Mouse (Mus musculus) bone marrow macrophage, adult 2 months (primary cell): ENCODE results near the gene Pcbd2.

Source experiments
- CTCF ChIP-seq: IDR thresholded peaks from 2 replicates; pipeline ENCODE4 v1.5.1; 2012; ENCODE audit warnings: low read depth, mild to moderate bottlenecking, low read length, moderate library complexity
- POLR2A ChIP-seq: IDR thresholded peaks from 2 replicates; pipeline ENCODE4 v1.6.1; 2012; ENCODE audit warnings: mild to moderate bottlenecking, low read depth, low read length, borderline replicate concordance

DNA sequence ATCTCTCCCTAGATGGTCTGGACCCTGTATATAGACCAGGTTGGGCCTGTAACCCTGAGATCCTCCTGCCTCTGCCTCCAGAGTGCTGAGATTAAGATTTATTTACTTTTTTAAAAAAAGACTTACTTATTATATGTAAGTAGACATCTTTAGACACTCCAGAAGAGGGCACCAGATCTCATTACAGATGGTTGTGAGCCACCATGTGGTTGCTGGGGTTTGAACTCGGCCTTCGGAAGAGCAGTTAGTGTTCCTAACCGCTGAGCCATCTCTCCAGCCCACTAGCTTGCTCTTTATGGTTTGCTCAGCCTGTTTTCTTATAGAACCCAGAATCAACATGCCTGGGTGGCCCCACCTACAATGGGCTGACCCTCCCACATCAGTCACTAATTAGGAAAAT, 14.3 kb upstream of the Pcbd2 start:
- TF ChIP-seq CTCF, result no peak
- TF ChIP-seq POLR2A, result no peak
